Mouse (Mus musculus) right cerebral cortex, postnatal 36 days (tissue): ENCODE measurements around the gene Ncs1.

Source experiments
- DNase-seq, 2 experiments: peaks; one replicate each; pipeline ENCODE4 v3.0.0; 2022; ENCODE audit warnings: low spot score in 2 of 2, mixed read lengths in 1 of 2

Ncs1 gene

GRCm38 (mm10) chr2:31244216-31244615 lies 1.4 kb upstream of the Ncs1 start:
- DNase-seq, result no peak

GRCm38 (mm10) chr2:31245051-31245450 lies 572 bp upstream of the Ncs1 start:
- no peak for DNase-seq

GRCm38 (mm10) chr2:31246251-31246971 lies 788 bp downstream of the Ncs1 start:
- peak; percentile 57 to 61 for DNase-seq

GRCm38 (mm10) chr2:31248856-31249255 lies 3.2 kb downstream of the Ncs1 start:
- no peak for DNase-seq

GRCm38 (mm10) chr2:31252167-31252566 lies 6.5 kb downstream of the Ncs1 start:
- no peak for DNase-seq

- DNase-seq, result no peak
These were observed 7.8 kb downstream of the Ncs1 start for GRCm38 (mm10) chr2:31253463-31253862.

- DNase-seq, result no peak
These were observed 9.2 kb downstream of the Ncs1 start for GRCm38 (mm10) chr2:31254806-31255205.

GRCm38 (mm10) chr2:31255952-31256938 lies 10.6 kb downstream of the Ncs1 start:
- DNase-seq, result peak; percentile 72

GRCm38 (mm10) chr2:31257096-31257495 lies 11.5 kb downstream of the Ncs1 start:
- DNase-seq, result peak; percentile 66 to 80

- peak; percentile 77 to 85 for DNase-seq
These were observed 13.2 kb downstream of the Ncs1 start for GRCm38 (mm10) chr2:31258609-31259366.

GRCm38 (mm10) chr2:31259367-31259920 lies 13.8 kb downstream of the Ncs1 start:
- DNase-seq, result no peak

GRCm38 (mm10) chr2:31260549-31260948 lies 14.9 kb downstream of the Ncs1 start:
- no peak for DNase-seq

GRCm38 (mm10) chr2:31263039-31263461 lies 17.4 kb downstream of the Ncs1 start:
- DNase-seq, result peak in 1 of 2 experiments; percentile 37

- peak; percentile 76 to 86 for DNase-seq
These were observed 18.2 kb downstream of the Ncs1 start for GRCm38 (mm10) chr2:31263746-31264378.

- no peak for DNase-seq
These were observed 21.8 kb downstream of the Ncs1 start for GRCm38 (mm10) chr2:31267447-31267846.

GRCm38 (mm10) chr2:31268631-31269030 lies 23.0 kb downstream of the Ncs1 start:
- no peak for DNase-seq

GRCm38 (mm10) chr2:31269188-31269587 lies 23.6 kb downstream of the Ncs1 start:
- DNase-seq, result no peak

GRCm38 (mm10) chr2:31269847-31270246 lies 24.2 kb downstream of the Ncs1 start:
- no peak for DNase-seq

- DNase-seq, result no peak
These were observed 24.8 kb downstream of the Ncs1 start for GRCm38 (mm10) chr2:31270470-31270869.

- DNase-seq, result no peak
These were observed 25.4 kb downstream of the Ncs1 start for GRCm38 (mm10) chr2:31271071-31271470.

- no peak for DNase-seq
These were observed 29.4 kb downstream of the Ncs1 start for GRCm38 (mm10) chr2:31274993-31275392.
